Mouse (Mus musculus): ENCODE results near the gene RPS10-NUDT3. TPM values are rescaled to one million over a fixed set of nuclear protein-coding genes. Genes with fewer than 3 reads are reported as not detected.

The RPS10-NUDT3 gene
- polyA plus RNA-seq, 1 experiment from 2014 or later, result not detected

- Histone ChIP-seq H3K27me3 (ENCODE audit: control insufficient read depth, insufficient read depth, low read length) (no peaks in the 10 kb centered on the region), H3K4me1 (ENCODE audit: control insufficient read depth, insufficient read depth, low read length) (peaks cover 25% of the 10 kb centered on the region), H3K9ac (ENCODE audit: low read length) (no peak overlapping the region), H3K9me3 (replicated peaks; ENCODE audit: control insufficient read depth, low read length) (no peaks in the 10 kb centered on the region), H3K27ac (ENCODE audit: low read length) (no peak overlapping the region), H3K36me3 (ENCODE audit: control insufficient read depth, insufficient read depth) (no peaks in the 10 kb centered on the region), H3K4me2 (ENCODE audit: low read depth, low read length) (no peak overlapping the region), H3K4me3 (ENCODE audit: low read length) (no peak overlapping the region)
- WGBS, result 53% methylated on average over 7 of the region's 7 CpGs
- ATAC-seq (replicated peaks; ENCODE audit: extremely low read depth, insufficient read depth, low FRiP score), result no peak
Measured at GRCm38 (mm10) chr17:27563771-27564244, 71.2 kb downstream of the RPS10-NUDT3 start.

GRCm38 (mm10) chr17:27561809-27562526, 73.1 kb downstream of the RPS10-NUDT3 start:
- H3K4me1 ChIP-seq (ENCODE audit: control insufficient read depth, insufficient read depth, low read length), result peaks cover 33% of the 10 kb centered on the region
- H3K4me3 ChIP-seq (ENCODE audit: low read length), result no peak overlapping the region
- H3K36me3 ChIP-seq (ENCODE audit: control insufficient read depth, insufficient read depth), result no peaks in the 10 kb centered on the region
- ATAC-seq (replicated peaks; ENCODE audit: extremely low read depth, insufficient read depth, low FRiP score), result no peak
- H3K9me3 ChIP-seq (replicated peaks; ENCODE audit: control insufficient read depth, low read length), result no peaks in the 10 kb centered on the region
- no peaks in the 10 kb centered on the region for H3K27me3 ChIP-seq (ENCODE audit: control insufficient read depth, insufficient read depth, low read length)
- H3K9ac ChIP-seq (ENCODE audit: low read length), result no peak overlapping the region
- no peak overlapping the region for H3K27ac ChIP-seq (ENCODE audit: low read length)
- no peak overlapping the region for H3K4me2 ChIP-seq (ENCODE audit: low read depth, low read length)
- 49% methylated on average over 10 of the region's 11 CpGs for WGBS

GRCm38 (mm10) chr17:27560926-27561480, 74.0 kb downstream of the RPS10-NUDT3 start:
- no peak overlapping the region for H3K4me2 ChIP-seq (ENCODE audit: low read depth, low read length)
- no peak overlapping the region for H3K27ac ChIP-seq (ENCODE audit: low read length)
- no peaks in the 10 kb centered on the region for H3K27me3 ChIP-seq (ENCODE audit: control insufficient read depth, insufficient read depth, low read length)
- no peak overlapping the region for H3K4me3 ChIP-seq (ENCODE audit: low read length)
- peaks cover 26% of the 10 kb centered on the region for H3K4me1 ChIP-seq (ENCODE audit: control insufficient read depth, insufficient read depth, low read length)
- H3K9ac ChIP-seq (ENCODE audit: low read length), result no peak overlapping the region
- no peak for ATAC-seq (replicated peaks; ENCODE audit: extremely low read depth, insufficient read depth, low FRiP score)
- H3K9me3 ChIP-seq (replicated peaks; ENCODE audit: control insufficient read depth, low read length), result no peaks in the 10 kb centered on the region
- no peaks in the 10 kb centered on the region for H3K36me3 ChIP-seq (ENCODE audit: control insufficient read depth, insufficient read depth)
- 80% methylated on average over 13 of the region's 13 CpGs for WGBS

- no peak for ATAC-seq (replicated peaks; ENCODE audit: extremely low read depth, insufficient read depth, low FRiP score)
- no peak overlapping the region for H3K27ac ChIP-seq (ENCODE audit: low read length)
- no peak overlapping the region for H3K9ac ChIP-seq (ENCODE audit: low read length)
- no peak overlapping the region for H3K4me3 ChIP-seq (ENCODE audit: low read length)
- 77% methylated on average over 11 of the region's 12 CpGs for WGBS
- no peaks in the 10 kb centered on the region for H3K9me3 ChIP-seq (replicated peaks; ENCODE audit: control insufficient read depth, low read length)
- H3K27me3 ChIP-seq (ENCODE audit: control insufficient read depth, insufficient read depth, low read length), result no peaks in the 10 kb centered on the region
- H3K36me3 ChIP-seq (ENCODE audit: control insufficient read depth, insufficient read depth), result no peaks in the 10 kb centered on the region
- peaks cover 27% of the 10 kb centered on the region for H3K4me1 ChIP-seq (ENCODE audit: control insufficient read depth, insufficient read depth, low read length)
- peak overlapping the region; percentile 96; the same call in 1 of the 2 replicates for H3K4me2 ChIP-seq (ENCODE audit: low read depth, low read length)
Measured at GRCm38 (mm10) chr17:27559596-27559995, 75.4 kb downstream of the RPS10-NUDT3 start.

- WGBS, result 27% methylated on average over 5 of the region's 5 CpGs
- no peak for ATAC-seq (replicated peaks; ENCODE audit: extremely low read depth, insufficient read depth, low FRiP score)
- Histone ChIP-seq H3K9ac (ENCODE audit: low read length) (peak overlapping the region; percentile 92), H3K4me2 (ENCODE audit: low read depth, low read length) (peak overlapping the region; percentile 96), H3K4me3 (ENCODE audit: low read length) (peak overlapping the region; percentile 85), H3K36me3 (ENCODE audit: control insufficient read depth, insufficient read depth) (no peaks in the 10 kb centered on the region), H3K27ac (ENCODE audit: low read length) (no peak overlapping the region), H3K27me3 (ENCODE audit: control insufficient read depth, insufficient read depth, low read length) (no peaks in the 10 kb centered on the region), H3K9me3 (replicated peaks; ENCODE audit: control insufficient read depth, low read length) (no peaks in the 10 kb centered on the region), H3K4me1 (ENCODE audit: control insufficient read depth, insufficient read depth, low read length) (peaks cover 25% of the 10 kb centered on the region)
Measured at GRCm38 (mm10) chr17:27558845-27559244, 76.2 kb downstream of the RPS10-NUDT3 start.

- Histone ChIP-seq H3K4me2 (ENCODE audit: low read depth, low read length) (peak overlapping the region; percentile 96), H3K9ac (ENCODE audit: low read length) (peak overlapping the region; percentile 92), H3K27ac (ENCODE audit: low read length) (peak overlapping the region; percentile 95), H3K27me3 (ENCODE audit: control insufficient read depth, insufficient read depth, low read length) (no peaks in the 10 kb centered on the region), H3K36me3 (ENCODE audit: control insufficient read depth, insufficient read depth) (no peaks in the 10 kb centered on the region), H3K9me3 (replicated peaks; ENCODE audit: control insufficient read depth, low read length) (no peaks in the 10 kb centered on the region), H3K4me1 (ENCODE audit: control insufficient read depth, insufficient read depth, low read length) (peaks cover 25% of the 10 kb centered on the region), H3K4me3 (ENCODE audit: low read length) (peak overlapping the region; percentile 85)
- WGBS, result 23% methylated on average over 14 of the region's 14 CpGs
- ATAC-seq (replicated peaks; ENCODE audit: extremely low read depth, insufficient read depth, low FRiP score), result no peak
Measured at GRCm38 (mm10) chr17:27557927-27558661, 76.9 kb downstream of the RPS10-NUDT3 start.

- peak overlapping the region; percentile 96 for H3K4me2 ChIP-seq (ENCODE audit: low read depth, low read length)
- WGBS, result under 1% methylated on average over 53 of the region's 75 CpGs
- peak; percentile 26 for ATAC-seq (replicated peaks; ENCODE audit: extremely low read depth, insufficient read depth, low FRiP score)
- peaks cover 29% of the 10 kb centered on the region for H3K4me1 ChIP-seq (ENCODE audit: control insufficient read depth, insufficient read depth, low read length)
- H3K9ac ChIP-seq (ENCODE audit: low read length), result peak overlapping the region; percentile 92
- H3K27me3 ChIP-seq (ENCODE audit: control insufficient read depth, insufficient read depth, low read length), result no peaks in the 10 kb centered on the region
- H3K36me3 ChIP-seq (ENCODE audit: control insufficient read depth, insufficient read depth), result no peaks in the 10 kb centered on the region
- H3K4me3 ChIP-seq (ENCODE audit: low read length), result peak overlapping the region; percentile 85
- H3K9me3 ChIP-seq (replicated peaks; ENCODE audit: control insufficient read depth, low read length), result no peaks in the 10 kb centered on the region
- H3K27ac ChIP-seq (ENCODE audit: low read length), result peak overlapping the region; percentile 95
Measured at GRCm38 (mm10) chr17:27557181-27557926, 77.7 kb downstream of the RPS10-NUDT3 start.

- peak within 1 kb of the TSS; percentile 85 for H3K4me3 ChIP-seq (ENCODE audit: low read length)
- under 1% methylated on average over 79 of the region's 79 CpGs for WGBS
- no peaks in the 10 kb centered on the region for H3K27me3 ChIP-seq (ENCODE audit: control insufficient read depth, insufficient read depth, low read length)
- peak; percentile 82 for ATAC-seq (replicated peaks; ENCODE audit: extremely low read depth, insufficient read depth, low FRiP score)
- peak within 1 kb of the TSS; percentile 92 for H3K9ac ChIP-seq (ENCODE audit: low read length)
- H3K36me3 ChIP-seq (ENCODE audit: control insufficient read depth, insufficient read depth), result no peaks in the 10 kb centered on the region
- peak within 1 kb of the TSS; percentile 96 for H3K4me2 ChIP-seq (ENCODE audit: low read depth, low read length)
- H3K9me3 ChIP-seq (replicated peaks; ENCODE audit: control insufficient read depth, low read length), result no peaks in the 10 kb centered on the region
- H3K4me1 ChIP-seq (ENCODE audit: control insufficient read depth, insufficient read depth, low read length), result peaks cover 27% of the 10 kb centered on the region
- peak within 1 kb of the TSS; percentile 95 for H3K27ac ChIP-seq (ENCODE audit: low read length)
Measured at GRCm38 (mm10) chr17:27556315-27557011, 78.6 kb downstream of the RPS10-NUDT3 start, which contains the start of gene Hmga1. TSS of gene Hmga1 (plus strand) at chr17:27556497.
